Mouse (Mus musculus): ENCODE results near the gene Nol6. TPM values are rescaled to one million over a fixed set of nuclear protein-coding genes. Genes with fewer than 3 reads are reported as not detected.
A peak's percentile ranks its signal among the peaks of the same experiment; 100 is the strongest.

The Nol6 gene
- polyA plus RNA-seq, 1 experiment from 2014 or later, result 28.2 TPM

DNA sequence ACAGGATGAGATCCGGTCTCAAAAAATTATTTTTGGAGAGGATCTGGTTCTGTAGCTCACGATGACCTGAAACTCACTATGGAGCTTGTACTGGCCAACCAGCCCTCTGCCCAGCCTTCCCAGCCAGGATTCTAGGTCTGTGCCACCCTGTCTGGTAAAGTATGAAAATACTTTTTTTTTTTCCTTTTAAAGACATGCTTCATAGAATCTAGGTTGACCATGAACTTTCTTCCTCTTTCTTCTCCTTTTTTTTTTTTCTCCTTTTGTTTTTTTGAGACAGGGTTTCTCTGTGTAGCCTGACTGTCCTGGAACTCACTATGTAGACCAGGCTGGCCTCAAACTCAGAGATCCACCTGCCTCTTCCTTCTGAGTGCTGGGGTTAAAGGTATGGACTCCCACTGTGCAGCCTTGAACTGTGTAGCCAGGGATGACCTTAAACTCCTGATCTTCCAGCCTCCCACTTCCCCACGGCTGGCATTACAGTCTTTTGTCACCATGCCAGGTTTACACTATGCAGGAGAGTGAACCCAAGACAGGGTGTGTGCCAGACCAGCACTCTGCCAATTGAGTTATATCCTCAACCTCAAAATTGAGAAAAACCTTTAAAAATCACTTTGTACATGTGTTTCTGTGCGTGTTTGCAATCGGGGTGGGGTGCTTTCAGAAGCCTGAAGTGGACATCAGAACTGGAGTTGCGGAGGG, 16.1 kb upstream of the Nol6 start:
- Histone ChIP-seq H3K4me1 (peaks cover 6% of the 10 kb centered on the region; the same call in 1 of the 2 replicates), H3K27me3 (no peaks in the 10 kb centered on the region), H3K9ac (replicated peaks) (no peak overlapping the region), H3K4me2 (replicated peaks) (no peak overlapping the region), H3K4me3 (no peak overlapping the region), H3K27ac (replicated peaks) (no peak overlapping the region), H3K9me3 (no peaks in the 10 kb centered on the region), H3K36me3 (peaks cover 24% of the 10 kb centered on the region)
- 97% methylated on average over 6 of the region's 6 CpGs for WGBS
- no peak for ATAC-seq (ENCODE audit: low FRiP score, low read depth)

DNA sequence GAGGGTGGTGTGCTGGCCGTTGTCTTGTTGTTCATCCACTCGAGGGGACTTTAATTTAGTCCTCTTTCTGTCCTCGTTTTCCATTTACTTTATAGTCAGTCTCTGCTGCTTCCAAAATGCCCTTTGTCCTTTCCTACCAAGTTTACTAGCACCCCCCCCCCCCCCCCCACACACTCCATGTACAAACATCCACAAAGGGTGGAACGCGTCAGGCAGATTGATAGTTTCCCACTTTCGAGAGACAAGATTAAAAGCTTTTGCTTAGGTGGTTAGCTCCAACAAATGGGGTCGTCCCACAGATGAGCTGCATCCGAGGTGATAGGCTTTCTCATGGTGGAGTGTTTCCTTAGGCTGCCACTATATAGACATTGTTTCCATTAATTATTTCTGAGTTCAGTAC, 12.6 kb upstream of the Nol6 start:
- Histone ChIP-seq H3K4me2 (replicated peaks) (peak overlapping the region; percentile 70), H3K9me3 (no peaks in the 10 kb centered on the region), H3K4me1 (peaks cover 6% of the 10 kb centered on the region; the same call in 1 of the 2 replicates), H3K27me3 (no peaks in the 10 kb centered on the region), H3K4me3 (peak overlapping the region; percentile 78), H3K36me3 (peaks cover 21% of the 10 kb centered on the region), H3K9ac (replicated peaks) (peak overlapping the region; percentile 99), H3K27ac (replicated peaks) (peak overlapping the region; percentile 100)
- ATAC-seq (ENCODE audit: low FRiP score, low read depth), result no peak
- WGBS, result 0% methylated on average over 8 of the region's 8 CpGs

DNA sequence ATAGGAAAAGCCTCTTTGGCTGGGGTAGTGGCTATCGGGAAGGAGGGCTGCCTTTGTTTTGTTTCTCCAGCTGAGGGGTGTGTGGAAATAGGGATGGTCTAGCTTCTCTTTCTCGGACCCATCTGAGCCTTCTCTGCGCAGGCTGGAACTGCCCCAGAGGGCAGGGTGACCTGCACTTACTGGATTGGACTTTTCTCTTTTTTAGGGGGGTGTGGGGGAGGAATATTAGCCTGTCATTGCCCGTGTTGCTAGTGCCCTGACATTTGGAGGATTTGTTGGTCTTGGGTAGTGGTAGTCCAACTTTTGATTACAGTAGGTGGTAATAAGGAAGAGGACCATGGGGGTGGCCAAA, 12.2 kb upstream of the Nol6 start:
- Histone ChIP-seq H3K9ac (replicated peaks) (peak overlapping the region; percentile 99), H3K4me2 (replicated peaks) (peak overlapping the region; percentile 70), H3K36me3 (peaks cover 19% of the 10 kb centered on the region), H3K4me1 (peaks cover 6% of the 10 kb centered on the region; the same call in 1 of the 2 replicates), H3K9me3 (no peaks in the 10 kb centered on the region), H3K27ac (replicated peaks) (peak overlapping the region; percentile 100), H3K4me3 (peak overlapping the region; percentile 78), H3K27me3 (no peaks in the 10 kb centered on the region)
- 0% methylated on average over 4 of the region's 4 CpGs for WGBS
- ATAC-seq (ENCODE audit: low FRiP score, low read depth), result peak; percentile 24; the same call in 1 of the 2 replicates

DNA sequence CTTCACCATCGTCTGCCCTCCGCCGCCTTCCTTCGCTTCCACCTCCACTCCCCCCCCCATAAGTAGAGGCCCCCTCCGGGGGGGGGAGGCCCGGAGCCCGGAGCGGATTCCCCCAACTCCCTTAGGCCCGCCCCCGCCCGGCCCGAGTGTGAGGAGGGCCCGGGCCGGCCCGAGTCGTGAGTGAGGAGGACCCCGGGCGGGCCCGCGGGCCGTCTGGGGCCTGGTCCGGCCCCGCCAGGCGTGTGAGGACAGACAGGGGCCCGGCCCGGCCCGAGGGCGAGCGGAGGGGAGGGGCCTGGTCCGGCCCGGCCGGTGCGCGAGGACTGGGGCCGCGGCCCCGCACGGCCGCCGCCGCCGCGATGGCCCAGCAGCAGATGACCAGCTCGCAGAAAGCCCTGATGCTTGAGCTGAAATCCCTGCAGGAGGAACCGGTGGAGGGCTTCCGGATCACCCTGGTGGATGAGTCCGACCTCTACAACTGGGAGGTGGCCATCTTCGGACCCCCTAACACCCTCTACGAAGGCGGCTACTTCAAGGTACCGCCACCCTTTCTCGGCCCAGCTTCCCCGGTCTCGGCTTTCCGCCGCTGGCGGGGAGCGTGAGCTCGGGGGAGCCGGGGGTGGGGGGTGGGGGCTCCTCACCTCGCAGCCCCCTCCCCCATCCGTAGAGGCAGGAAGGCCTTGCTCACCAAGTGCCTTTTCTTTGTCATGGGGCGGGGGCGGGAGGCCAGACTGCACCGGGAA, 11.6 kb upstream of the Nol6 start, which contains the start of gene Ube2r2:
TSS of gene Ube2r2 (plus strand) at position 33 of the 743 bp plus-strand sequence.
- 0% methylated on average over 44 of the region's 65 CpGs for WGBS
- peak; percentile 83 for ATAC-seq (ENCODE audit: low FRiP score, low read depth)
- H3K27ac ChIP-seq (replicated peaks), result peak within 1 kb of the TSS; percentile 100
- peak within 1 kb of the TSS; percentile 78 for H3K4me3 ChIP-seq
- H3K9ac ChIP-seq (replicated peaks), result peak within 1 kb of the TSS; percentile 99
- peaks cover 14% of the 10 kb centered on the region for H3K36me3 ChIP-seq
- H3K27me3 ChIP-seq, result no peaks in the 10 kb centered on the region
- peaks cover 6% of the 10 kb centered on the region; the same call in 1 of the 2 replicates for H3K4me1 ChIP-seq
- H3K9me3 ChIP-seq, result no peaks in the 10 kb centered on the region
- H3K4me2 ChIP-seq (replicated peaks), result peak within 1 kb of the TSS; percentile 70

DNA sequence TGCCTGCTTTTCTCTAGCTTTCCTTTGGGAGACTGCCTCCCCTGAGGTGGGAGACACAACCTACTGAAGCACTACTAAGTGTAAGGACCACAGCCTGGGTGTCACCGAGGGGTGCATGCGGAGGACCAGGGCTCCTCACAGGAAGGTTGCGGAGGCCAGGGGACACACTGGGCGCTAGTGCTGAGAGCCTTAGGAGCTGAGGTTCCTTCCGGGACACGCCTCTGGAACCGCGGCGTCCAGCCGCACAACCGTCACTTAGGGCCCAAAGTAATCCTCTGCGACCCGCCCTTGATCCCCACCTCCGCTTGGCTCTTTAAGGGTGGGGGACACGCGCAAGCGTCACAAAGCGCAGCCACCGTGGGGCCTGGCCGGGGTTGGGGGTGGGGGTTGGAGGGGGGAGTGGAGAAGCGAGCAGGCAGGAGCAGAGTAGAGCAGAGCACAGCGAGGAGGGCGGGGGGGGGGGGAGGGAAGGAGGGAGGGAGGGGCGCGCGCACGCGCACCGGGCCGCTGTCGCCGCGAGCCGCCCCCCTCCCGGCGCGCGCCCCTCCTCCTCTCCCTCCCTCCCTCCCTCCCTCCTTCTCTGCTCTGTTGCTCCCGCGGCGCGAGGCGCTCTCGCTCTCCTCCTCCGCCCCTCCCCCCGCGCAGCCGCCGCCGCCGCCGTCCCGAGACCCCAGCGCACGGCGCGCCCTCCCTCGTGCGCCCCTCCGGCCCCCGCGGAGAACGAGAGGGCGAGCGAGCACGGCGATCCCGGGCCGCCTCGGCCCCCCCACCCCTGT, 10.9 kb upstream of the Nol6 start:
- Histone ChIP-seq H3K4me1 (peaks cover 6% of the 10 kb centered on the region; the same call in 1 of the 2 replicates), H3K9ac (replicated peaks) (peak overlapping the region; percentile 99), H3K4me3 (peak overlapping the region; percentile 78), H3K27ac (replicated peaks) (peak overlapping the region; percentile 100), H3K9me3 (no peaks in the 10 kb centered on the region), H3K27me3 (no peaks in the 10 kb centered on the region), H3K4me2 (replicated peaks) (peak overlapping the region; percentile 70), H3K36me3 (peaks cover 9% of the 10 kb centered on the region; the same call in 1 of the 2 replicates)
- ATAC-seq (ENCODE audit: low FRiP score, low read depth), result peak; percentile 94
- WGBS, result under 1% methylated on average over 18 of the region's 70 CpGs

DNA sequence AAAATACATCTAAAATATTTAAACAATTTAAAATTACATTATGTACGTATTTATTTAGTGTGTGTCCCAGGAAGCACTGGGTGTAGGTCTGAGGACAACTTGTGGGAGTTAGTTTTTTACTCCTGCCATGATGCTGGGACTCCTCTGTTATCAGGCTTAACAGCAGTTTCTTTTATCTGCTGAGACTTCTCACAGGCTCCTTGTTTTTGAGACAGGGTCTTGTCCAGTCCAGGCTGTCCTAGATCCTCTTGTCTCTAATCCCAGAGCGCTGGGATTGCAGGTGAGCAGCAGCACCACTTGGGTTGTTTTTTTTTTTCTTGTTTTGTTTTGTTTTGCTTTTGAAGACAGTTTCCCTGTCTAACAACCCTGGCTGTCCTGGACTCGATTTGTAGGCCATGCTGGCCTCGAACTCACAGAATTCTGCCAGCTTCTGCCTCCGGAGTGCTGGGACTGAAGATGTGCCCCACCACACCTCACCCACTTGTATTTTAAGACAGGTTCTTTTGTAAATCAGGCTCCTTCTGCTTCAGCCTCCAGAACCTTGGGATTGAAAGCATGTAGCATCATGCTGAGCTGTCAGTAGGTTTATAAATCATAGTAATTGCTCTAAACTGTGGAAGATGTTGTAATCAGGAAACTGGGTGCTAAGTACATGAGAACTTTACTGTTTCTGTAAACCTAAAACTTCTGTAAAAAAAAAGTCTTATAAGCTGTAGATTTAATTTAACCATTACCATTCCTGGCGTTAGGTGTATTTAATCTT, 9.5 kb upstream of the Nol6 start:
- Histone ChIP-seq H3K4me2 (replicated peaks) (no peak overlapping the region), H3K9me3 (no peaks in the 10 kb centered on the region), H3K4me1 (peaks cover 6% of the 10 kb centered on the region; the same call in 1 of the 2 replicates), H3K36me3 (0 out of 2 replicates have a peak, but pooled peaks cover 6% of the 10 kb centered on the region), H3K27ac (replicated peaks) (no peak overlapping the region), H3K27me3 (no peaks in the 10 kb centered on the region), H3K4me3 (no peak overlapping the region), H3K9ac (replicated peaks) (no peak overlapping the region)
- 84% methylated on average over 6 of the region's 6 CpGs for WGBS
- ATAC-seq (ENCODE audit: low FRiP score, low read depth), result no peak

DNA sequence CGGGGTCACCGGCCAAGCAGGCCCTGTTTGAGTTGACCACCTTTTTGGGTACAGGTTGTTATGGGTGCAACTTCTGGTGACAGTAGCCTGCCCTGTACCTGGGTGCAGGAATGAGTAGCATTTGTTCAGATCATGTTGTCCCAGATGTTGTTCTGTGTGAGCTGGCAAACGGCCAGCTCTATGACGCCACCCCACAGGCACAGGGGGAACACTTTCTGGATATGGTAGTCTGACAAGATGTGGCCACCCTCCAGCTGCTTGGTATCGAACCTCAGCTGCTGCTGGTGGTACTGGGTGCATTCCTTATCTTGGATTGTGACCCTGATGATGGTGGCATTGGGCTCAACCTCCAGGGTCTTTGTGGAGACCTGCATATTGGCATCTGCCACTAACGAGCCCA, 8.2 kb upstream of the Nol6 start:
- ATAC-seq (ENCODE audit: low FRiP score, low read depth), result no peak

DNA sequence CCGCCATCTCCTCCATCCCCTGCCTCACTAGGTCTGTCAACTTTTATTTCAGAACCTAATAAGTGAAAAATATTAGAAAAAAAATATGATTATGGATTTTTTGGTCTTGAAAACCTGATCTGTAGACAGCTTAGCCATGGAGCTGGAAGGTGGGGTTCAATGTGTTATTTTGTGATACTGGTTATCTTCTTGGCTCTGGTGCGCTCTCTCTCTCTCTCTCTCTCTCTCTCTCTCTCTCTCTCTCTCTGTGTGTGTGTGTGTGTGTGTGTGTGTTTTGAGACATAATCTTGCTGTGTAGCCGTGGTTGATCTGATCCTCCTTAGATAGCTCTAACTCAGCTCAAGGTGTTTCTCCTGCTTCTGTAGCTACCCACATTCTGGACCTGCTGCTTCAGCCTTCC, 5.6 kb upstream of the Nol6 start:
- 84% methylated on average over 3 of the region's 3 CpGs for WGBS

More for the DNA sequence above, 8.2 kb upstream of the Nol6 start:
- Histone ChIP-seq H3K9ac (replicated peaks) (no peak overlapping the region), H3K27me3 (no peaks in the 10 kb centered on the region), H3K4me3 (no peak overlapping the region), H3K4me1 (no peaks in the 10 kb centered on the region; the same call in 1 of the 2 replicates), H3K27ac (replicated peaks) (no peak overlapping the region), H3K4me2 (replicated peaks) (no peak overlapping the region), H3K9me3 (no peaks in the 10 kb centered on the region), H3K36me3 (no peaks in the 10 kb centered on the region)
- 83% methylated on average over 6 of the region's 6 CpGs for WGBS

DNA sequence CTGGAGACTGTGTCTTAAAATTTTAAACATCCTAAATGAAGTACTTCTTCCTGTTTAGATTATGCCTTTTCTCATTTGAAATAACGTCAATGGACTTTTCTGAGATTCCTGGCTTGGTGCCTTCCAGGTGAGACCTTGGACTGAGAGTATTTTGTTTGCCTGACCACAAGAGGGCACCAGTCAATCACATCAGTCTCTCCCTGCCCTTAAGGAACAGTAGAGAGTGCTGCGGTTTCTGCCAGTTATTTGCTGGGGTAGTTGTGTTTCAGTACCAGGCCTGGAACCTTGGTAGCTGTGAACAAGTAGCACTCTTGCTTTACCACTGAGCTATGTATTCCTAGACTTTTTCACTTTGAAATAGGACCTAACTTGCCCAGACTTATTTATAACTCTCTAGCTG, 5.2 kb upstream of the Nol6 start:
- peaks cover 4% of the 10 kb centered on the region; the same call in 1 of the 2 replicates for H3K27me3 ChIP-seq
- no peak overlapping the region for H3K4me2 ChIP-seq (replicated peaks)
- H3K4me3 ChIP-seq, result no peak overlapping the region
- H3K36me3 ChIP-seq, result no peaks in the 10 kb centered on the region
- H3K4me1 ChIP-seq, result no peaks in the 10 kb centered on the region
- no peaks in the 10 kb centered on the region for H3K9me3 ChIP-seq
- 13% methylated on average over 2 of the region's 2 CpGs for WGBS
- ATAC-seq (ENCODE audit: low FRiP score, low read depth), result no peak
- H3K27ac ChIP-seq (replicated peaks), result no peak overlapping the region
- no peak overlapping the region for H3K9ac ChIP-seq (replicated peaks)

More for the DNA sequence above, 5.6 kb upstream of the Nol6 start:
- ATAC-seq (ENCODE audit: low FRiP score, low read depth), result no peak
- no peaks in the 10 kb centered on the region for H3K4me1 ChIP-seq
- H3K27me3 ChIP-seq, result peaks cover 4% of the 10 kb centered on the region; the same call in 1 of the 2 replicates
- no peaks in the 10 kb centered on the region for H3K9me3 ChIP-seq
- no peak overlapping the region for H3K9ac ChIP-seq (replicated peaks)
- H3K27ac ChIP-seq (replicated peaks), result no peak overlapping the region
- H3K4me3 ChIP-seq, result no peak overlapping the region
- H3K36me3 ChIP-seq, result no peaks in the 10 kb centered on the region
- H3K4me2 ChIP-seq (replicated peaks), result no peak overlapping the region

DNA sequence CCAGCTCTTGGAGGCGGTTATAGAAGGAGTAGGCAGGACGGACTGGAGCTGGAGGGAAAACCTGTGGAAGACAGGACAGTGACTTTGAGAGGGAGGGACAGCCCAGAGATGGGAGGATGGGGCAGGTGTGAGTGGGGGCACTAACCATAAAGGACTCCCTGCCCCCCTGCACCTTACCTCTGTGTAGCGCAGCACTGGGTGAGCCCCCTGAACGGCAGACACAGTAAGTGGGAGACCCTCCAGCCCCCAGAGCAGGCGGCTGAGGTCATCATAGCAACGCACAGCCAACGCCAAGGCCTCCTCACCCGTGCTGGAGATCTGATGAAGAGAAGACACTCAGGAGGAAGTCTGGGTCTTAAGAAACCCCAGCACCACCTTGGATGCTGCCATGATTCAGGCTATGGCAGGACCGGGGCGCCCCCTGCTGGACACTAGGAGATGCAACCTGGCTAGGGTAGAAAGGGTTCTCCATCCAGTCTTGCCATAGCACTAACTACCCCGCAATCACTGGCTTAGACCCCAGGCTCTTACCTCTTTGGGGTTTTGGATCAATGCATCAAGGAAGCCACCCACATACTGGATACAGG, 5.5 kb downstream of the Nol6 start:
- H3K36me3 ChIP-seq, result peaks cover 84% of the 10 kb centered on the region
- H3K4me3 ChIP-seq, result no peak overlapping the region
- WGBS, result 73% methylated on average over 11 of the region's 11 CpGs
- H3K4me1 ChIP-seq, result peaks cover 12% of the 10 kb centered on the region
- no peak overlapping the region for H3K9ac ChIP-seq (replicated peaks)
- peak; percentile 50 for ATAC-seq (ENCODE audit: low FRiP score, low read depth)
- H3K9me3 ChIP-seq, result no peaks in the 10 kb centered on the region
- H3K4me2 ChIP-seq (replicated peaks), result no peak overlapping the region
- H3K27me3 ChIP-seq, result no peaks in the 10 kb centered on the region
- no peak overlapping the region for H3K27ac ChIP-seq (replicated peaks)

DNA sequence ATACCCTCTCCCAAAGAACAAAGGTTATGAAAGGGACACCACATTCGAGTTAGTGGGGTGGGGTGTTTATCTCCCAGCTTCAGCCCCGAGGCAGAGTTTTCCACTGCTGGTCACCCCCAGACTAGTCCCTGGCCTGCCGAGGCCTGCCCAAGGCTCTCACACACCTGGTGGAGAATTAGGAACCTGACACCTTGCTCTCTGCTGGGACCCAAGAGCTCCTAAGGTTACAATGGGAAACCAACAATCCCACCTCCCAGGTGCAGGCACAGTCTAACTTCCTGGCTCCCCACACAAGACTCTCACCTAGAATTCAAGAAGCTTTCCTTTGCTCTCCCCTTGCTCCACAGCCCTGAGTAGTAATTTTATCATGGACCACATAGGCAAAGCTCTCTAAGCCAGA, 7.4 kb downstream of the Nol6 start:
- H3K36me3 ChIP-seq, result peaks cover 81% of the 10 kb centered on the region
- no peaks in the 10 kb centered on the region for H3K9me3 ChIP-seq
- H3K4me1 ChIP-seq, result no peaks in the 10 kb centered on the region
- H3K4me2 ChIP-seq (replicated peaks), result no peak overlapping the region
- 90% methylated on average over 3 of the region's 3 CpGs for WGBS
- no peaks in the 10 kb centered on the region for H3K27me3 ChIP-seq
- no peak overlapping the region for H3K27ac ChIP-seq (replicated peaks)
- H3K9ac ChIP-seq (replicated peaks), result no peak overlapping the region
- no peak for ATAC-seq (ENCODE audit: low FRiP score, low read depth)
- H3K4me3 ChIP-seq, result no peak overlapping the region
